Mouse (Mus musculus): ENCODE results near the gene Grik1. TPM values are rescaled to one million over a fixed set of nuclear protein-coding genes. Genes with fewer than 3 reads are reported as not detected.

Grik1 gene
- polyA plus RNA-seq, 1 experiment, result 11.3 TPM

GRCm38 (mm10) chr16:88174083-88174721 is 115.9 kb downstream of the Grik1 start:
- TF ChIP-seq POLR2A (IDR thresholded peaks at IDR 0.05; ENCODE audit: extremely low read depth, insufficient read depth, low read length) (no peak), CTCF (IDR thresholded peaks at IDR 0.05; ENCODE audit: extremely low read depth, insufficient read depth, low read length) (no peak)
- Histone ChIP-seq H3K27ac (ENCODE audit: insufficient read depth, low read length) (no peak overlapping the region), H3K4me3 (ENCODE audit: insufficient read depth, low read length) (no peak overlapping the region), H3K4me1 (ENCODE audit: control insufficient read depth, insufficient read depth, low read length) (no peaks in the 10 kb centered on the region)

- H3K4me3 ChIP-seq (ENCODE audit: insufficient read depth, low read length), result no peak overlapping the region
- H3K4me1 ChIP-seq (ENCODE audit: control insufficient read depth, insufficient read depth, low read length), result no peaks in the 10 kb centered on the region
- H3K27ac ChIP-seq (ENCODE audit: insufficient read depth, low read length), result no peak overlapping the region
- no peak for TF ChIP-seq CTCF (IDR thresholded peaks at IDR 0.05; ENCODE audit: extremely low read depth, insufficient read depth, low read length)
- TF ChIP-seq POLR2A (IDR thresholded peaks at IDR 0.05; ENCODE audit: extremely low read depth, insufficient read depth, low read length), result no peak
Observed at GRCm38 (mm10) chr16:88166547-88166946, 123.5 kb downstream of the Grik1 start.

GRCm38 (mm10) chr16:88142574-88142973 is 147.5 kb downstream of the Grik1 start:
- TF ChIP-seq CTCF (IDR thresholded peaks at IDR 0.05; ENCODE audit: extremely low read depth, insufficient read depth, low read length), result no peak
- Histone ChIP-seq H3K27ac (ENCODE audit: insufficient read depth, low read length) (no peak overlapping the region), H3K4me1 (ENCODE audit: control insufficient read depth, insufficient read depth, low read length) (no peaks in the 10 kb centered on the region), H3K4me3 (ENCODE audit: insufficient read depth, low read length) (no peak overlapping the region)

- Histone ChIP-seq H3K4me3 (ENCODE audit: insufficient read depth, low read length) (no peak overlapping the region), H3K27ac (ENCODE audit: insufficient read depth, low read length) (no peak overlapping the region), H3K4me1 (ENCODE audit: control insufficient read depth, insufficient read depth, low read length) (no peaks in the 10 kb centered on the region)
- no peak for TF ChIP-seq POLR2A (IDR thresholded peaks at IDR 0.05; ENCODE audit: extremely low read depth, insufficient read depth, low read length)
- TF ChIP-seq CTCF (IDR thresholded peaks at IDR 0.05; ENCODE audit: extremely low read depth, insufficient read depth, low read length), result no peak
Observed at GRCm38 (mm10) chr16:88142136-88142535, 147.9 kb downstream of the Grik1 start.

- Histone ChIP-seq H3K27ac (ENCODE audit: insufficient read depth, low read length) (no peak overlapping the region), H3K4me3 (ENCODE audit: insufficient read depth, low read length) (no peak overlapping the region), H3K4me1 (ENCODE audit: control insufficient read depth, insufficient read depth, low read length) (no peaks in the 10 kb centered on the region)
- TF ChIP-seq CTCF (IDR thresholded peaks at IDR 0.05; ENCODE audit: extremely low read depth, insufficient read depth, low read length), result no peak
- TF ChIP-seq POLR2A (IDR thresholded peaks at IDR 0.05; ENCODE audit: extremely low read depth, insufficient read depth, low read length), result no peak
Observed at GRCm38 (mm10) chr16:88141594-88141993, 148.5 kb downstream of the Grik1 start.

GRCm38 (mm10) chr16:88138913-88139312 is 151.2 kb downstream of the Grik1 start:
- no peak for TF ChIP-seq CTCF (IDR thresholded peaks at IDR 0.05; ENCODE audit: extremely low read depth, insufficient read depth, low read length)
- TF ChIP-seq POLR2A (IDR thresholded peaks at IDR 0.05; ENCODE audit: extremely low read depth, insufficient read depth, low read length), result no peak
- no peak overlapping the region for H3K27ac ChIP-seq (ENCODE audit: insufficient read depth, low read length)
- H3K4me1 ChIP-seq (ENCODE audit: control insufficient read depth, insufficient read depth, low read length), result no peaks in the 10 kb centered on the region
- no peak overlapping the region for H3K4me3 ChIP-seq (ENCODE audit: insufficient read depth, low read length)

GRCm38 (mm10) chr16:88132919-88133318 is 157.1 kb downstream of the Grik1 start:
- no peak for TF ChIP-seq CTCF (IDR thresholded peaks at IDR 0.05; ENCODE audit: extremely low read depth, insufficient read depth, low read length)
- no peak overlapping the region for H3K27ac ChIP-seq (ENCODE audit: insufficient read depth, low read length)
- no peaks in the 10 kb centered on the region for H3K4me1 ChIP-seq (ENCODE audit: control insufficient read depth, insufficient read depth, low read length)
- H3K4me3 ChIP-seq (ENCODE audit: insufficient read depth, low read length), result no peak overlapping the region

- no peak overlapping the region for H3K4me3 ChIP-seq (ENCODE audit: insufficient read depth, low read length)
- TF ChIP-seq POLR2A (IDR thresholded peaks at IDR 0.05; ENCODE audit: extremely low read depth, insufficient read depth, low read length) (no peak), CTCF (IDR thresholded peaks at IDR 0.05; ENCODE audit: extremely low read depth, insufficient read depth, low read length) (no peak)
- H3K4me1 ChIP-seq (ENCODE audit: control insufficient read depth, insufficient read depth, low read length), result no peaks in the 10 kb centered on the region
- H3K27ac ChIP-seq (ENCODE audit: insufficient read depth, low read length), result no peak overlapping the region
Observed at GRCm38 (mm10) chr16:88131103-88131502, 159.0 kb downstream of the Grik1 start.

GRCm38 (mm10) chr16:88125098-88125497 is 165.0 kb downstream of the Grik1 start:
- no peak overlapping the region for H3K27ac ChIP-seq (ENCODE audit: insufficient read depth, low read length)
- H3K4me1 ChIP-seq (ENCODE audit: control insufficient read depth, insufficient read depth, low read length), result no peaks in the 10 kb centered on the region
- no peak for TF ChIP-seq CTCF (IDR thresholded peaks at IDR 0.05; ENCODE audit: extremely low read depth, insufficient read depth, low read length)
- no peak for TF ChIP-seq POLR2A (IDR thresholded peaks at IDR 0.05; ENCODE audit: extremely low read depth, insufficient read depth, low read length)
- no peak overlapping the region for H3K4me3 ChIP-seq (ENCODE audit: insufficient read depth, low read length)

- no peak for TF ChIP-seq POLR2A (IDR thresholded peaks at IDR 0.05; ENCODE audit: extremely low read depth, insufficient read depth, low read length)
- H3K4me3 ChIP-seq (ENCODE audit: insufficient read depth, low read length), result no peak overlapping the region
- H3K27ac ChIP-seq (ENCODE audit: insufficient read depth, low read length), result no peak overlapping the region
- H3K4me1 ChIP-seq (ENCODE audit: control insufficient read depth, insufficient read depth, low read length), result no peaks in the 10 kb centered on the region
Observed at GRCm38 (mm10) chr16:88112551-88113138, 177.4 kb downstream of the Grik1 start.

All from cortical plate, adult 2 months (tissue).